Mouse (Mus musculus) heart, embryonic 11.5 days (tissue): ENCODE data around the gene Atp8a2. TPM values are rescaled to one million over a fixed set of nuclear protein-coding genes. Genes with fewer than 3 reads are reported as not detected.
A peak's percentile ranks its signal among the peaks of the same experiment; 100 is the strongest.
"Not testable (repeated sequence)": the region's sequence is repeated elsewhere in the genome, so short reads cannot be mapped to it uniquely, and the experiment has no call there.

Experiments used
- ATAC-seq: fragments of 200-750 bp; cut with Nextera tagmentation; replicated peaks from 2 replicates; pipeline ENCODE4 v1.8.0; 2017; ENCODE audit warnings: moderate library complexity; ENCODE audit not compliant: insufficient number of reproducible peaks, low FRiP score, low TSS enrichment
- H3K27ac ChIP-seq: fragments of 300-500 bp; sonication (generic); 2 replicates; pipeline ENCODE4 v1.5.1; 2014; ENCODE audit warnings: mild to moderate bottlenecking, low read depth, low read length
- H3K27me3 ChIP-seq: fragments of 300-500 bp; sonication (generic); 2 replicates; pipeline ENCODE4 v1.6.1; 2014; ENCODE audit warnings: mild to moderate bottlenecking, low read length, mixed read lengths; ENCODE audit not compliant: control insufficient read depth, insufficient read depth
- H3K36me3 ChIP-seq: fragments of 300-500 bp; sonication (generic); 2 replicates; pipeline ENCODE4 v1.6.1; 2014; ENCODE audit warnings: mild to moderate bottlenecking, low read length, moderate library complexity, mixed read lengths; ENCODE audit not compliant: control insufficient read depth, insufficient read depth
- H3K4me1 ChIP-seq: fragments of 300-500 bp; sonication (generic); 2 replicates; pipeline ENCODE4 v1.6.1; 2014; ENCODE audit warnings: low read length; ENCODE audit not compliant: control insufficient read depth, insufficient read depth
- H3K4me2 ChIP-seq: fragments of 300-500 bp; sonication (generic); 2 replicates; pipeline ENCODE4 v1.6.1; 2014; ENCODE audit warnings: mild to moderate bottlenecking, moderate library complexity
- H3K4me3 ChIP-seq: fragments of 300-500 bp; sonication (generic); 2 replicates; pipeline ENCODE4 v1.5.1; 2014; ENCODE audit warnings: low read depth, low read length
- H3K9ac ChIP-seq: fragments of 300-500 bp; sonication (generic); 2 replicates; pipeline ENCODE4 v1.6.1; 2014; ENCODE audit warnings: mild to moderate bottlenecking, low read depth, low read length, moderate library complexity
- H3K9me3 ChIP-seq: fragments of 300-500 bp; sonication (generic); replicated peaks from 2 replicates; pipeline ENCODE4 v1.6.1; 2016; ENCODE audit warnings: low read length; ENCODE audit not compliant: control insufficient read depth
- WGBS: fragments of 180-500 bp; shearing (Covaris S2); extraction: QIAGEN DNeasy Blood & Tissue Kit; methylation state at CpG from one replicate; pipeline ENCODE4 v1.1.7; 2014; ENCODE audit not compliant: insufficient replicate concordance; 5-methylcytosine and 5-hydroxymethylcytosine counted together
- polyA plus RNA-seq: library from polyadenylated mRNA; unstranded; fragments of >200 nt; fragmentation: Nextera tagmentation; extraction: Ambion mirVana; gene quantifications from 2 replicates; pipeline ENCODE4 v1.2.1, GENCODE M21; 2014

The Atp8a2 gene
- polyA plus RNA-seq, 1 experiment from 2014 or later, result 6.8 TPM

DNA sequence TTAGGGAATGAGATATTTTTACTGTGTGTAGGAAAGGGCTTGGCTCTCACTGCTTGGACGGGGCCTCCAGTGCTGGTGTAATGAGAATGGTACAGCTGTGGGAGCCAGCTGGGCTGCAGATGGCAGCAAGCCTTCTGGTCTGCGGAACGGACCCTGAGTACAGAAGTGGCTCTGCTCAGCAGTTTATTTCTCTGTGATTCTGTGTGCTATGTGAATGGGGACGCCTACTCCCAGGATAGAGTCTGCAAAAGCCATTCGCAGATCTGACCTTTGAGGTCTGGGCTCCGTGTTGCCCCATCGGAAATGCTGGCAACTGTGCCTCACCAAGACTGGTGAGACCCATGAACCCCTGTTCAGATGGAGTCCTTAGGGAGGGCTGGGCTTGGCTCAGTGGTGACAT, 569.2 kb downstream of the Atp8a2 start:
- Histone ChIP-seq H3K4me1 (peaks cover 3% of the 10 kb centered on the region; the same call in 1 of the 2 replicates), H3K4me3 (peak overlapping the region; percentile 68), H3K9me3 (no peaks in the 10 kb centered on the region), H3K27me3 (no peaks in the 10 kb centered on the region; the same call in 1 of the 2 replicates), H3K36me3 (peaks cover 3% of the 10 kb centered on the region; the same call in 1 of the 2 replicates), H3K4me2 (peak overlapping the region; percentile 90), H3K9ac (0 out of 2 replicates have a peak overlapping the region, but pooled peaks have one; percentile 16), H3K27ac (no peak overlapping the region)
- 41% methylated on average over 7 of the region's 7 CpGs for WGBS
- no peak for ATAC-seq

DNA sequence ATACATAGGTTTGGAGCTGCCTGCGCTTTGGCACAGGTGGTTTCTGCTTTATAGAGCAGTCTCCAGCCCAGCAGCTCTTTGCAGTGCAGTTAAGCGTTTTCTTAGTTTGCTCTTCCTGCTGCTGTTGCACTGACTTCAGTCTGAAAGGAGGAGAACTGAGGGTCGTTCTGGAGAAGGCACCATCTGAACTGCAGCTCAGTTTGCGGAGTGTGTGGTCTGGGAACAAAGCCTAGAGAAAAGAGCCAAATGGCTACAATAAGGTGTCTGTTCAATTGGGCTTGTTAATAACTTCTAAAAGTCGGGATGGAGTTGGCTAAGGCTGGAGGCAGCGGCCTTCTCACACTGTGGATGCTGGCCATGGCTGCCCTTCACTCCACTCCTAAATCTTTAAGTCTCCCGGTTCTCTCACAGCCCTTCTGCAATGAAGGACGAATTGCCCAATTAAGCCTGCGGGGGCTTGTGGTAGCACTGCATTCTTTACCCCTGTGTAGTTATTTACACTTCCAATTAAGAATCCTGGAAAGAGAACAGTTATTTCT, 569.8 kb downstream of the Atp8a2 start:
- H3K27me3 ChIP-seq, result no peaks in the 10 kb centered on the region; the same call in 1 of the 2 replicates
- H3K4me2 ChIP-seq, result peak overlapping the region; percentile 90
- no peak for ATAC-seq
- peak overlapping the region; percentile 79; the same call in 1 of the 2 replicates for H3K27ac ChIP-seq
- no peaks in the 10 kb centered on the region for H3K9me3 ChIP-seq
- peaks cover 3% of the 10 kb centered on the region; the same call in 1 of the 2 replicates for H3K4me1 ChIP-seq
- H3K4me3 ChIP-seq, result peak overlapping the region; percentile 68
- H3K36me3 ChIP-seq, result peaks cover 3% of the 10 kb centered on the region; the same call in 1 of the 2 replicates
- H3K9ac ChIP-seq, result peak overlapping the region; percentile 81
- WGBS, result 33% methylated on average over 9 of the region's 9 CpGs

DNA sequence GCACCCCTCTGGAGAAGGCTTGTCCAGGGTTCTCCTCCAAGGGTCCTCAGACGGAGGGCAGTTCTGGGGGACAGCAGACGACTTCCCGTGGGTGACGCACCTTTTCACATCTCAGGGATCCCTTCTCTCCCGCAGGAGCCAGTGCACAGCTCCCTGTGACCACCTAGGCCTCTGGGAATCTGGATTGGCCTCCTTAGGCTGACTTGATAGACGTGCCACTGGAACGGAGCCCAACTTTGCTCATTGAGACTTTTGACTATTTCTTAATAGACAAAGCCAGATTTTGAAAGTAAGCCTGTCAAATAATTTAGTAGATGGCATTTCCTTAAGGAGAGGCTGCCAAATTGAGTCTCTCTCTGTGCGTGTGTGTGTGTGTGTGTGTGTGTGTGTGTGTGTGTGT, 570.3 kb downstream of the Atp8a2 start:
- H3K4me3 ChIP-seq, result peak overlapping the region; percentile 68
- 29% methylated on average over 8 of the region's 8 CpGs for WGBS
- peaks cover 3% of the 10 kb centered on the region; the same call in 1 of the 2 replicates for H3K36me3 ChIP-seq
- H3K9me3 ChIP-seq, result no peaks in the 10 kb centered on the region
- H3K27ac ChIP-seq, result peak overlapping the region; percentile 79; the same call in 1 of the 2 replicates
- H3K4me2 ChIP-seq, result peak overlapping the region; percentile 90
- H3K4me1 ChIP-seq, result peaks cover 3% of the 10 kb centered on the region; the same call in 1 of the 2 replicates
- peak overlapping the region; percentile 81 for H3K9ac ChIP-seq
- H3K27me3 ChIP-seq, result no peaks in the 10 kb centered on the region; the same call in 1 of the 2 replicates
- no peak for ATAC-seq

DNA sequence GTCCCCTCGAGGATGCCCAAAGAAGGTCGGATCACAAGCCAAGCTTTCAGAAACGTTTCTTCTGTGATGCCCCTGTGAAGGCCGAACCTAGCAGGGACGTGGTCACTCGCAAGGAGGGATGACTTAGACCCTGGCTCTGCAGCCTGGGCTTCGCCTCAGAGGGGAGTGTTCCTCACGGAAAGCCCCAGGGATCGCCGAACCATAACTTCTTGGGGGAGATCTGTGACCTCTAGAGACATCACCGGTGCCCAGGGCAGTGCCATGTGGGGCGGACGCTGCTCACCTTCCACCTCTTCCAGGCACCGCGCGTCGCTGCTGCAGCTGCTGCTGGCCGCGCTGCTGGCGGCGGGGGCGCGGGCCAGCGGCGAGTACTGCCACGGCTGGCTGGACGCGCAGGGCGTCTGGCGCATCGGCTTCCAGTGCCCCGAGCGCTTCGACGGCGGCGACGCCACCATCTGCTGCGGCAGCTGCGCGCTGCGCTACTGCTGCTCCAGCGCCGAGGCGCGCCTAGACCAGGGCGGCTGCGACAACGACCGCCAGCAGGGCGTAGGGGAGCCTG, 571.1 kb downstream of the Atp8a2 start:
- Histone ChIP-seq H3K36me3 (peaks cover under 1% of the 10 kb centered on the region; the same call in 1 of the 2 replicates), H3K4me1 (peaks cover 3% of the 10 kb centered on the region; the same call in 1 of the 2 replicates), H3K4me2 (peak overlapping the region; percentile 90), H3K4me3 (peak overlapping the region; percentile 68), H3K9me3 (no peaks in the 10 kb centered on the region), H3K27ac (peak overlapping the region; percentile 79), H3K27me3 (no peaks in the 10 kb centered on the region; the same call in 1 of the 2 replicates), H3K9ac (peak overlapping the region; percentile 81)
- no peak for ATAC-seq
- under 1% methylated on average over 51 of the region's 51 CpGs for WGBS

DNA sequence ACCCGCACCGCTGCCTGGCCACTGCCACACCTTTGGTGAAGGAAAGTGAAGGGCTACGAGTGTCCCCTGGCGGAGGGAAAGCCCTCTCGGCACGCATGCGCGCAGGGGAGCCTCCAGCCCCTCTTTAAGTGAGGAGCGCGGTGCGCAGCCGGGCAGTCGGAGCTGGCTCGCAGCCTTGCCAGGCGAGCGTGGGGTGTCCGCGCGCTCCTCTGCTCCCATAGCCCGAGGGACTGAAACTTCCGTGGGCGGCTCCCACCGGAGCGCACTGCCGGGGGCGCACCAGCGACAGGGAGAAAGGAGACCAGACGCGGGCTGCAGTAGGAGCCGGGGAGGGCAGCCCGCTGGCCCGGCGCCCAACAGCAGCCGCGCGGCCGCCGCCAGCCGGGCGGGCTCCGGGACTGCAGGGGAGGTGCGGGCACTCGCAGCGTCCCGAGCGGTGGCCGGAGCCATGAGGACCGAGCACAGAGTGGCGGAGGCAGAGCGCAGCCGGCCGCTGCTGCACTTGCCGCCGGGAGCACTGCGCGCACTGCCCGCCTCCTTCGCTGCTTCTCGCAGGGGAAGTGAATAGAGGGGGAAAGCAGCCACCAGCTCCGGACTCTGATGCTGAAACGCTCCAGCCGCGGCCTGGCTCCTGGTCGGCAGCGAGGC, 571.7 kb downstream of the Atp8a2 start, which contains the start of gene Shisa2:
TSS of gene Shisa2 (plus strand) at position 151 of the 648 bp plus-strand sequence.
- ATAC-seq, result peak; percentile 81
- Histone ChIP-seq H3K9me3 (no peaks in the 10 kb centered on the region), H3K4me2 (peak within 1 kb of the TSS; percentile 90), H3K4me3 (peak within 1 kb of the TSS; percentile 68), H3K27ac (peak within 1 kb of the TSS; percentile 79), H3K36me3 (no peaks in the 10 kb centered on the region), H3K9ac (peak within 1 kb of the TSS; percentile 81), H3K27me3 (no peaks in the 10 kb centered on the region; the same call in 1 of the 2 replicates), H3K4me1 (peaks cover 3% of the 10 kb centered on the region; the same call in 1 of the 2 replicates)
- under 1% methylated on average over 55 of the region's 65 CpGs for WGBS

DNA sequence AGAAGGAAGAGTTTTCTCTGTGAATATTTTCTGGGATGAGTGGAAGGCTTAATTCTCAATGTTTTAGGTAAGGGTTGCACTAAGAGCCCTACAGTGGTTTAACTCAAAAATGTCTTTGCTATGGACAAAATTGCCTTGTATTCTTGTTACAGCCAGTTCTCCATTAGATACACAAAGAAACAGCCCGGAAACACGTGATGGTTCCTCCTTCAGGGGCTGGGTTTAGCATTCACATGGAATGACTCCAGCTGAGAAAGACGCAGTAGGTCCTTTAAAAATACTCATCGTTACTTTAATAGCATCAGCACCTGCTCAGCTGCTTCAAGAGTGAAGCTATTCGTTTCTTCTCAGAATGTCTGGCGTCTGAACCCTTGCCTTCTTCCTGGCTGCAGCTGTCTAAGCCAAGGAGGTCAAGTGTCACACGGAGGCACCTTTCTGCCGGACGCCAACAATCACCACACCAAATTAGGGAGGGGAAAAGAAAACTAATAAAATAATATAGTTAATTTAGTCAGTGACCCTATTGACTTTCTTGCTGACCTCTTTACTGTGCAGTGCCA, 572.6 kb downstream of the Atp8a2 start:
- H3K27me3 ChIP-seq, result no peaks in the 10 kb centered on the region; the same call in 1 of the 2 replicates
- peak overlapping the region; percentile 90 for H3K4me2 ChIP-seq
- 0 out of 2 replicates have a peak overlapping the region, but pooled peaks have one; percentile 68 for H3K4me3 ChIP-seq
- no peaks in the 10 kb centered on the region for H3K9me3 ChIP-seq
- no peak for ATAC-seq
- H3K4me1 ChIP-seq, result peaks cover 3% of the 10 kb centered on the region; the same call in 1 of the 2 replicates
- no peaks in the 10 kb centered on the region for H3K36me3 ChIP-seq
- no peak overlapping the region for H3K27ac ChIP-seq
- no peak overlapping the region for H3K9ac ChIP-seq
- WGBS, result 45% methylated on average over 9 of the region's 9 CpGs

DNA sequence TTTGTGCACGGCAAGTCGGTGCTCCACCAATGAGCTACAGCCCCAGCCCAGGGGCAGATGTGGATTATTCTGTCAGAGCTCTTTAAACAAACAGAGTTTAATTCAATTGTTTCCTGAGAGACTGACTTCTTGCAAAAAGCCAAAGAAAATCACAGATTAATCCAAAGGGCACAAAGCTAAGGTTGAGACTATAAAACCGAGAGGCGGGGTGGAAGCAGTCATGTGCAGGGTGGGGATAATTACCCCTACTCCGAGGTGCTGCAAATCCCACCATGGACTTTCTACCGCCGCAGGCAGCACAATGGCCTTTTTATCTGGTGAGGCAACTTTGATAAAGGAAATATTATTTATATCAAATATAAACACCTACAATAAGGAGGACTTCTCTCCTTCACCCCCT, 580.2 kb downstream of the Atp8a2 start:
- Histone ChIP-seq H3K27ac (no peak overlapping the region), H3K4me2 (no peak overlapping the region), H3K36me3 (no peaks in the 10 kb centered on the region), H3K4me3 (no peak overlapping the region), H3K9me3 (no peaks in the 10 kb centered on the region), H3K9ac (no peak overlapping the region), H3K27me3 (no peaks in the 10 kb centered on the region), H3K4me1 (no peaks in the 10 kb centered on the region)
- no peak for ATAC-seq
- 87% methylated on average over 7 of the region's 7 CpGs for WGBS

DNA sequence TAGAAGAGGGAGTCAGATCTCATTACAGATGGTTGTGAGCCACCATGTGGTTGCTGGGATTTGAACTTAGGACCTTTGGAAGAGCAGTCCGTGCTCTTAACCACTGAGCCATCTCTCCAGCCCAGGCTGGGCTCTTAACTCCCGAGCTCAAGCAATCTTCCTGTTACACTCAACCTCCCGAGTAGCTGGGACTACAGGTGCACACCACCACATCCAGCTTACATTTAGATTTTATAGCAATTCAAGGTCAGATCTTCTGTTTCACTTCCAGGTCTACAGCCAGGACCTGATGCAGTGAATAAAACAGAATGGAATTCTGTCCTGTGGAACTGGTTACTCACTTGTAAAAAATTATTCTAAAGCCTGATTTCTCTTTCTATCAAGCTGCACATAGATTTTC, 582.8 kb downstream of the Atp8a2 start:
- not testable (repeated sequence) for ATAC-seq, H3K36me3 ChIP-seq, H3K27me3 ChIP-seq, H3K4me3 ChIP-seq, H3K9ac ChIP-seq, H3K4me1 ChIP-seq, H3K9me3 ChIP-seq, H3K27ac ChIP-seq, H3K4me2 ChIP-seq
- WGBS, result 77% methylated on average over 3 of the region's 3 CpGs
